In genomic region chr3:79983961-79984419, GRCm38 (mm10) we compare ENCODE assay signal across 16 mouse cellular contexts.
A peak's percentile ranks its signal among the peaks of the same experiment; 100 is the strongest.
DNase-seq lines count a peak whose midpoint lies in the region; ATAC-seq and TF ChIP-seq lines count a peak whose summit lies in the region.
"Had no signal": no experiment of that assay in that cellular context is flagged by ENCODE, and none has a peak within 500 bp of the region (broad histone marks: within the 10 kb centered on the region; RNA-seq: fewer than 3 reads in every experiment).

No protein-coding gene starts in this region.

- H3K36me3 ChIP-seq in lung, postnatal 0 days (ENCODE audit: insufficient read depth, low read length), result no peaks in the 10 kb centered on the region
- H3K36me3 ChIP-seq in liver, postnatal 0 days (replicated peaks; ENCODE audit: insufficient read depth, low read length), result no peaks in the 10 kb centered on the region
- H3K36me3 ChIP-seq in embryonic facial prominence, embryonic 10.5 days (replicated peaks), result no peaks in the 10 kb centered on the region
- H3K36me3 ChIP-seq: embryonic facial prominence, embryonic 12.5 days; kidney, embryonic 15.5 days had no signal

- no peak for TF ChIP-seq CTCF in gastrocnemius, adult 2 months (IDR thresholded peaks at IDR 0.05)
- TF ChIP-seq CTCF in lung, postnatal 0 days (IDR thresholded peaks at IDR 0.05), result no peak; the same call in 1 of the 2 replicates
- TF ChIP-seq CTCF in lung, adult 2 months (IDR thresholded peaks at IDR 0.05; ENCODE audit: insufficient read depth, low read length), result no peak
- no peak for TF ChIP-seq CTCF in liver, postnatal 0 days (IDR thresholded peaks at IDR 0.05; ENCODE audit: low read depth)

- H3K9ac ChIP-seq in lung, postnatal 0 days (replicated peaks; ENCODE audit: low read depth), result no peak overlapping the region
- H3K9ac ChIP-seq in liver, postnatal 0 days (replicated peaks), result no peak overlapping the region
- H3K9ac ChIP-seq: embryonic facial prominence, embryonic 12.5 days; kidney, embryonic 15.5 days; lung, embryonic 14.5 days had no signal

- no peak overlapping the region for H3K4me2 ChIP-seq in lung, postnatal 0 days (replicated peaks; ENCODE audit: low read depth, low read length)
- H3K4me2 ChIP-seq in liver, postnatal 0 days (ENCODE audit: low read depth, low read length), result no peak overlapping the region
- H3K4me2 ChIP-seq: embryonic facial prominence, embryonic 12.5 days; kidney, embryonic 15.5 days; lung, embryonic 14.5 days had no signal

- intact Hi-C loops in gastrocnemius, adult 2 months (cut with DNase I), result no loop called here
- intact Hi-C loops in left cerebral cortex, postnatal 10 days (cut with DNase I), result no loop called here

- TF ChIP-seq EP300 in lung, postnatal 0 days (IDR thresholded peaks at IDR 0.05), result peak; percentile 71
- TF ChIP-seq EP300 in liver, postnatal 0 days (IDR thresholded peaks at IDR 0.05; ENCODE audit: low read depth), result no peak

- no peaks in the 10 kb centered on the region; the same call in 1 of the 2 replicates for H3K4me1 ChIP-seq in lung, postnatal 0 days (ENCODE audit: insufficient read depth, low read depth, low read length)
- peaks cover 8% of the 10 kb centered on the region for H3K4me1 ChIP-seq in lung, adult 2 months (ENCODE audit: control insufficient read depth, insufficient read depth, low read length)
- H3K4me1 ChIP-seq in liver, postnatal 0 days (ENCODE audit: insufficient read depth), result peaks cover 11% of the 10 kb centered on the region
- no peaks in the 10 kb centered on the region for H3K4me1 ChIP-seq in embryonic facial prominence, embryonic 10.5 days
- H3K4me1 ChIP-seq: embryonic facial prominence, embryonic 12.5 days; kidney, embryonic 15.5 days had no signal

- no peak overlapping the region for H3K4me3 ChIP-seq in gastrocnemius, adult 2 months
- H3K4me3 ChIP-seq in lung, postnatal 0 days (ENCODE audit: low read depth, low read length), result no peak overlapping the region
- H3K4me3 ChIP-seq in lung, adult 2 months (replicated peaks; ENCODE audit: extremely low read depth, low read depth, low read length), result no peak overlapping the region
- H3K4me3 ChIP-seq in liver, postnatal 0 days (ENCODE audit: low read depth, low read length), result no peak overlapping the region
- H3K4me3 ChIP-seq in embryonic facial prominence, embryonic 10.5 days, result no peak overlapping the region
- H3K4me3 ChIP-seq: embryonic facial prominence, embryonic 12.5 days; kidney, embryonic 15.5 days had no signal

- WGBS in lung, postnatal 0 days, result 51% methylated on average over 2 of the region's 2 CpGs
- WGBS in lung, adult 2 months, result 46% methylated on average over 2 of the region's 2 CpGs
- 42% methylated on average over 2 of the region's 2 CpGs for WGBS in liver, postnatal 0 days (ENCODE audit: insufficient replicate concordance)
- 74% methylated on average over 2 of the region's 2 CpGs for WGBS in embryonic facial prominence, embryonic 10.5 days

- H3K27me3 ChIP-seq in lung, postnatal 0 days (replicated peaks; ENCODE audit: insufficient read depth, low read length), result no peaks in the 10 kb centered on the region
- no peaks in the 10 kb centered on the region for H3K27me3 ChIP-seq in liver, postnatal 0 days (ENCODE audit: insufficient read depth, low read length)
- H3K27me3 ChIP-seq in embryonic facial prominence, embryonic 10.5 days (replicated peaks; ENCODE audit: low read depth, poor library complexity, severe bottlenecking), result no peaks in the 10 kb centered on the region
- H3K27me3 ChIP-seq: embryonic facial prominence, embryonic 12.5 days; kidney, embryonic 15.5 days had no signal

- no peak for DNase-seq in gastrocnemius, adult 2 months
- DNase-seq in gastrocnemius, postnatal 10 days, result no peak
- peak; percentile 28 for DNase-seq in lung, postnatal 0 days (ENCODE audit: low spot score)
- no peak for DNase-seq in lung, adult 2 months
- DNase-seq in liver, postnatal 0 days, result no peak
- no peak for DNase-seq in left cerebral cortex, postnatal 10 days (ENCODE audit: extremely low spot score in 1 of 2, low spot score in 2 of 2)
- no peak for DNase-seq in embryonic facial prominence, embryonic 10.5 days (ENCODE audit: low spot score)
- DNase-seq: adrenal gland, adult 8-10 months; cerebellum, postnatal 14 days; lung, embryonic 14.5 days; right cerebral cortex, postnatal 4 days; thymus, postnatal 25 days had no signal

- peak overlapping the region; percentile 41; the same call in 1 of the 2 replicates for H3K27ac ChIP-seq in gastrocnemius, adult 2 months
- no peak overlapping the region for H3K27ac ChIP-seq in lung, postnatal 0 days (ENCODE audit: low read length)
- H3K27ac ChIP-seq in liver, postnatal 0 days (ENCODE audit: low read depth), result 0 out of 2 replicates have a peak overlapping the region, but pooled peaks have one; percentile 8
- H3K27ac ChIP-seq in embryonic facial prominence, embryonic 10.5 days (replicated peaks), result no peak overlapping the region
- H3K27ac ChIP-seq: embryonic facial prominence, embryonic 12.5 days; kidney, embryonic 15.5 days had no signal

- ATAC-seq in lung, postnatal 0 days, result peak; percentile 65
- peak; percentile 75 for ATAC-seq in common myeloid progenitor, adult 5-6 weeks (replicated peaks; ENCODE audit: low read depth, poor library complexity, severe bottlenecking)
- peak; percentile 80 for ATAC-seq in liver, postnatal 0 days
- ATAC-seq: inflammation-experienced regulatory T-cells, adult 6 months had no signal

- no peak for TF ChIP-seq POLR2A in lung, adult 2 months (IDR thresholded peaks at IDR 0.05; ENCODE audit: borderline replicate concordance, extremely low read depth, low read depth, low read length)

- no peaks in the 10 kb centered on the region for H3K9me3 ChIP-seq in lung, postnatal 0 days (ENCODE audit: low read length)
- H3K9me3 ChIP-seq in liver, postnatal 0 days (ENCODE audit: low read length), result no peaks in the 10 kb centered on the region
- H3K9me3 ChIP-seq in embryonic facial prominence, embryonic 10.5 days, result no peaks in the 10 kb centered on the region
- H3K9me3 ChIP-seq: embryonic facial prominence, embryonic 12.5 days; kidney, embryonic 15.5 days had no signal

Comparison
In these comparisons a context has a peak if more than half of its experiments do, and no peak if none do; other contexts are left out.
1. H3K27ac ChIP-seq: peak in gastrocnemius, adult 2 months (single experiment) and liver, postnatal 0 days (single experiment); none in lung, postnatal 0 days (single experiment) and embryonic facial prominence, embryonic 10.5 days (single experiment).
2. Peak in every context shown above with its lines, with median percentiles within 50 percentile points of each other: ATAC-seq.